Mouse (Mus musculus): Measurements from ENCODE around the gene Tmem167. TPM values are rescaled to one million over a fixed set of nuclear protein-coding genes. Genes with fewer than 3 reads are reported as not detected.
A peak's percentile ranks its signal among the peaks of the same experiment; 100 is the strongest.
"Not testable (repeated sequence)": the region's sequence is repeated elsewhere in the genome, so short reads cannot be mapped to it uniquely, and the experiment has no call there.

Gene Tmem167
- 10 to 100 TPM; 29.4 to 29.8 TPM for total RNA-seq (2021)
- long read RNA-seq, full-length matches to known transcripts, result 84 of 100 reads
- long read RNA-seq, partial matches to known transcripts, result 3 of 100 reads
- long read RNA-seq, other reads (novel, unspliced or antisense), result 13 of 100 reads

DNA sequence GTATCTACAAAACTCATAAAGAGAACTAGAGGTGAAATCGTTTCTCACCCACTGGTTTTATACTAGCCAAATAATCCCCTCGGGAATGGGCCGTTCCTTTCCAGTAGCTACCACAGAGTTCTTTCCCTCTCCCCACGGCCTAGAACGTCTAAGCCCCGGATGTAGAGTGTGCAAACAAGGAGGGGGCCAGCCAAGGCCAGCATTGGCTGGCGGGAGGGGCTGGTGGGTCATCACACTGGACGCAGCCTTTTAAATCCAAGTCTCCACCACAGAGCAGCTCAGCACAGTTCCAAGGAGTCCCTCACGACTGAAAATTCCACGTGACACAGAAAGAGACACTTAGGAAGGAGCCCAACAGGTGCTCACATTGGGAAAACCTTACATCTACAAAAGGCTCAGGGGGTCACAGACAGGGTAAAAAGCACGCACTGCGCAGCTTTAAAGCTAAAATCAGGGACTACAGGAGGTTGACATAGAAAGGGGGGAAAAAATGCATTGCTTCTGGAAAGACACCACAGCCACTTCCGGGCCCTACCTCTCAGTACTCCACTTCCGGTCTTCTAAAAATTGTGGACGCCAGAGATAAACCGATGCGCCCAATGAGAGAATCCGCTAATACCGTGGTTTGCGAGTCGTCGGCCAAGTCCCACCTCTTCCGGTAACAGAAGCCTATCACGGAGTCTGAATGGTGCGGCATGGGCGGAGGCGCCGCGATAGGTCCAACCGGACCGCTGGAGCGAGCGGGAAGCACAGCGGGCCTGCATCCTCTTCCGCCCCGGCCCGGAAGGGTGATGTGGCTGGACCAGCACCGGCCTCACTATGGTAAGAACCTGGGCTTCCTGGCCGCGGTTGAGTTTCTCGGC, at the start of gene Tmem167, which contains the start of gene Xrcc4:
Gene Tmem167 (plus strand): TSS at position 162 of the 863 bp plus-strand sequence.
Gene Xrcc4 (minus strand): TSS at position 647 of the 863 bp plus-strand sequence.
- peak; percentile 95 to 96 for DNase-seq (ENCODE audit: low spot score in 2 of 2)

DNA sequence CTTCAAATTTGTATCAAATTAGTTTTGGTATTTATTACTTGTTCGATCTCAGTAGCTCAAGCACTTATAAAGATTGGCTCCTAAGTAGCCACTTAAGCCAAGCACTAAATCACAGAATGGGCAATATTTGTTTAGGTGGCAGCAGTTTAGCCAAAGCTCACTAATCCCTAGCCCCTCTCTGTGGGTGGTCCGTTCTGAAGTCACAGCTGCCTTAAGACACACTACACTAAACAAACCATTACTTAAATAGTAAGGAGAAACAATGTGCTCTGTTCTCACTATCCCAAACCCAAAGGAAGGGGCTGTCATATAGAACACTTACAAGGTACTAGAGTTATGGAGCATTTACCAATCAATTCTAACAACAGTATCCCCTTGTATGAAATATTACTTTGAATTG, 49.3 kb upstream of the Tmem167 start:
- no peak for DNase-seq (ENCODE audit: low spot score in 2 of 2)

DNA sequence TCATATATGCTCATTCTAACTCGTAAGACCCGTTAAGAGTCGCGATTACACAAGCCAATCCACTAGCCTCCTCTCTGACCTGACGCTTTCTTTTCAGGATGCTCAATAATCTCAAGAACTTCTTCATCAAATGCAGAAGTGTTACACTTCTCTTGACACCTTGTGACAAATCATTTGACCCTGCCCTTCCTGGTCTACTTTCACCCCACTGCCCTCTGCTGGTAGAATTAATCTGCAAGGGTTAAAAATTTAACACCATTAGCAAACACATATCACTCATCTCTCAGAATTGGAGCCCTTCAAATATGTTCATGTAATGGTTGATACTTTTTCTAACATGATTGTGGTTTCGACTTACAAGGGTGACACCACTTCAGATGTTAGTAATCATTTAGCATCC, 37.2 kb upstream of the Tmem167 start:
- DNase-seq (ENCODE audit: low spot score in 2 of 2), result no peak

DNA sequence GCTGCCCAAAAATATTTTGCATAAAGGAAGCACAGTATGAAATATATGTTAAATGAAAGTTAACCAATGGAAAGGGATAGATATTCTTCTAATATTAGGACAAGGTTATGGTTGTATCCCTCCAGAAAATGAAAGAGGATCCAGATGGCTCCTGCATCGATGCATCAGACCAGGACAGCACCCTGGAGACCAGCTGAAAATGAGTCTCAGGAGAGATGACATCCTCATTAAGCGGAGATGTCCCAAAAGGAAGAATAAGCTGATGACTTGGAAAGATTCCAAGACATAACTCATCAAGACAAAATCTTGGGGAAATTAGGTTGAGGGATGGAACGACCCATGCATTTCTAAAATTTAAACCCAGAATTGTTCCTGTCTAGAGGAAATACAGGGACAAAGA, 36.5 kb upstream of the Tmem167 start:
- DNase-seq (ENCODE audit: low spot score in 2 of 2), result no peak

DNA sequence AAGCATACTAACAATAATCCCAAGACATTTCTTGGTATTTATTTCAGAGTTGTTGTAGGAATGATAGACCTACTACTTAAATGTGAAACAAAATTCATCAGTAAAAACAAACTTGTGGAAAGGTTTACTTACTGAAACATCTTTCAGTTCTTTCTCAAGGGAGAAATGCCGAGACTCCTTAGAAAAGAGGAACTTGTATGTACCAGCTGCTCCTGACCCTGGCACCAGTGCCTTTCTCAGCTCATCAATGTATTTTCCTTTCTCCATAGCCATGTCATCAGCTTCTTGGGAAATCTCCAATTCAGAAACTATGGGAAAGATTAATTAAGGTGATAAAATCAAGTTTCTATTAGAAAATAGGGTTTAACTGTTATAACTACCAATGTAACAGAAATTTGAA, 27.0 kb upstream of the Tmem167 start:
- no peak for DNase-seq (ENCODE audit: low spot score in 2 of 2)

DNA sequence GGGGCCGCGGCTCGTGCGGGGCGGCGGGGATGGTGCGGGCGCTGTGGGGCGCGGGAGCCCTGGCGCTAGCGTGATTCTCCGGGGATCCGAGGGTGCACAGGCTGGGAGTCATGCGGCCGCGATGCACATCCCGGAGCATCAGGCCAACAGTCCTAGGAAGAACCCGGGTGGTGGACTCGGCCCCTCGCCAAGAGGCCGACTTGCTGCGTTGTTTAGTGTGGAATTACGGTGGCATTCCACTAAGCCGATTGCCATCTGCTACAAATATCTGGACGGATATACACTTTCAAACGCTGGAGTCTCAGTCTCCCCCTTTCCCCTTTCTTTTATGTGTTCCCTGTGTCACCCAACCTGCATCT, 881 bp downstream of the Tmem167 start:
- no peak for DNase-seq (ENCODE audit: low spot score in 2 of 2)

DNA sequence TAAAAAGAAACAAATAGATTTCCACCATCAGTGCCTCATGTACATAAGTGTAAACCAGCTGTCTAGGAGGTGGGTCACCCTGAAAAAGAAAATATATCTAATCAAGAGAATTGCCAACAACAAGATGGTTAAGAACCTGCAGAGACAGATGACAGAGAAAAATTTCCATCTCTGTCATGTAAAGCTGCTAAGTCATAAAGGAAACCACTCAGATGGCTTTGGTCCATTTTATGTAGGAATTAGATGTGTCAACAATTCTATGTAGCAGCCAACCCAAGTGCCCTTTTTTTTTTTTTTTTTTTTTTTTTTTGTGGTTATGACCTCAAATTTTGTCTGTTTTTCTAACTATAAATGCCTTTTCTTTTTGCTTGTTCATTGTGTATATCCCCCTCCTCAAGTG, 12.6 kb downstream of the Tmem167 start:
- DNase-seq (ENCODE audit: low spot score in 2 of 2), result no peak

DNA sequence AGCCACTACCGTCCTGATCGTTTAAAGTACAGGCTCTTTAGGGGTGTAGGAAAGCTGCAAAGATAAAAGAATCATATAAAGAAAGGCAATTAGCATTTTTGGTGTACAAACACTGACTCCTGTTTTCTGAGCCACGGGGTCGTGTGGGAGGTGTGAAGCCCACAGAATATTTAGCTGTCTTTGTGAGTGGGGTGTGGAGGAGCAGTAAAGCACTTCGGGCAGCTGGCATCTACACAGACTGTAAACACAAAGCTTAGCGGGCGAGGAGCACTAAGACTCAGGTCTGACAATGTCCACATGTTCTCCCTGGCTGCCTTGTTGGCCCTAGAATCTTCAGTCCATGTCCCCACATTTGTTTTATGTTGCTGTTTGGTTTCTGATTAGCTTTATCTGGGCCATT, 17.2 kb downstream of the Tmem167 start:
- no peak for DNase-seq (ENCODE audit: low spot score in 2 of 2)

DNA sequence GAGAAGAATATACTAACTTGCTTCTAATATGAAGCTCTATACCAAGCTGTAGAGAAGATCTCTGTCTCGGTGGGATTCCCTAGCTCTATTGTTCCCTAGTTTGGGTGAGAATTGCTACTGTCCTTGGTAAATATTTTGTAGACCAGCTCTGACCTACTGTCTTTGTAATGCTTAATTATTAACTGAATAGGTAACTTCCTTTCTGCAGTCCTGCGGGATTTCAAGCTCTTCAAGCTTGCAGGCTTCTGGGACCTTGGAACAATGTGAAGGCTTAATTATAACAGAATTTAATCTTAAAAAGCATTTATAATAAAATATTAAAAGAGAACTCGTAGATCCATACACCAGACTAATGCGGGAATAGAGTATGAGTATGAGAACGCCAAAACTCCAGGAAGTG, 19.8 kb downstream of the Tmem167 start:
- DNase-seq (ENCODE audit: low spot score in 2 of 2), result not testable (repeated sequence)

DNA sequence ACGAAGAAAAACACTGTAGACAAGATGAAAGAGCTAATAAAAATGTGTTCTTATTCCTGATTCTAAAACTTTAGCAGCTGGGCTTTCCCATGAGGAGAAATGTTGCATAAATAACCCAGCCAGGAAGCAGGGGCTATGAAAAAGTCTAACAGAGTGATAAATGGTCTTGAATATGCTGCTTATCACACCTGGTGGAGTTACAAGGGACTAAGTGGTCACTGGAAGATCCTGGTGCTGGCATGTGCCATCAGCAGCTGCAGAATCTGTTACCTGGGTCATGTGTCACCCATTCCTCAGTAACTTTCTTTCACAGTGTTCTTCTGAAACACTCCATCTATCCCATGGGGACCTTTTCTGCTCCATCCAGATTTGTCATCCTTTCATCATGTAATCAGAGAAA, 22.8 kb downstream of the Tmem167 start:
- DNase-seq (ENCODE audit: low spot score in 2 of 2), result no peak

DNA sequence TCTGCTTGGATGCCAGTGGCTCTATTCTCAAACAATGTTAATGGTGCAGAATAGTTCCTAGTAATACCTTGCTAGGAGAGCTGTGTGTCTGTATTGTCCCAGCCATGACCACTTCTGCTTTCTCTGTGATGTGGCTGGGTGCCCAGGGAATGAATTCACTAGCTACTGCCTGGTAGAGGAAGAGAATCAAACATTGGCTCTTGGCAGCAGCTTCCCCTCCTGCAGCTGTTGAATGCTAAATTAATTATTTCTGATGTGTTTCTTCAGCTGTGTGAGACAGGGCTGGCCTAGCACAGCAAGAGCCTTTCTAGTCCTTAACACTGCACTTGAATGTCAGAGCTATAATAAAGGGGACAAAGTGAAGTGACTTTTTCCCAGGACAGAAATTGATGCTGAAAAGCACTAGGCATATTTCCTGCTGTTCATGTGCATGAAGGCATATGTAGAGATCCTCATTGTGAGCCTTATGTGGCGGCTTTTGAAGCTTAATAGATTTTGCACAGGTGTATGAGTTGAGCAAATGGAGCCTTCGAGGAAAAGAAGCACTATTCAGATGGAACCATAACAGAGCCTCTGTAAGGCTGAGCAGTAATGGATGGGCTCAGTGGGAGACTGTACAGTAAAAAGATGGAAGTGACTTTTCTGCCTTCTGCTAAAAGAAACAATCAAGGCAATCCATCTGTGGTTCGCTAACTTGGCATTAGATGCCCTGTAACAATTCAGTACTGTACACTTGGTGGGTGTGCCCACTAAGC, 47.4 kb downstream of the Tmem167 start:
- peak; percentile 53 to 59 for DNase-seq (ENCODE audit: low spot score in 2 of 2)

DNA sequence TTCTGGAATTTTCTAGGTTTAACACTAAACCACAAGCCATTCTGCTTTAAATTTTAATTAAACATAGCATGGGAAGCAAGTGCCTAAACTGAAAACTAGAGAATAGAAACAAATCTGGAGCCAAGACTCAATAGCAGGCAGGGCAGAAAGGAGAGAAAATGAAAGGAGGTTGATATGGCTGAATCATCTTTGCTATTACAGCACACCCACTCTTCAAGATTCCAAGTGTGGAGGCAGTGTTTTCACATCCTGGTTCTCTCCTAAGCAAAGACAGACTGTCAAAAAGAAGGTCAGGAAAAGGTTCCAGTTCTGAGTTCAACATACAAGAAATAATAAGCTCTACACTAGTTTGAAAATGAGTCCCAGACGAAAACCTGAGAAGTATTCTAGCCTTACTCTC, 52.8 kb downstream of the Tmem167 start:
- no peak for DNase-seq (ENCODE audit: low spot score in 2 of 2)

DNA sequence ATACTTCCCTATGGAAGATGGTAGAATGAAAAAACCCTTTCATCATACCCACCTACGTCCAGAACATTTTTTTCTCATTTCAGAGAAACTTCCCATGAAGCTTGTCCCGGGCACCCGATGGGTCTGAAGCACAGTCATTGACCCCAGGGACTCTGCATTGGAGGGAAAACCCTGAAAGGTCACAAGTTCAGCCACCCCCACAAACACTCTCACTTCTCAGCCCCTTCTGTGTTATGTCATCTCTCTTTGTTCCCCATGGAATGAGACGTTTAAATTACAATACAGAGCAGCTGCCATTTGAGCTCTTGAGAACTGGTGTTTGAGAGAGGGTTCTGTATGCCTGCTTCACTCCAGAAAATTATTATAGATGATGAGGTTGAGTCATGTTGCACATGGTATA, 54.3 kb downstream of the Tmem167 start:
- no peak for DNase-seq (ENCODE audit: low spot score in 2 of 2)

DNA sequence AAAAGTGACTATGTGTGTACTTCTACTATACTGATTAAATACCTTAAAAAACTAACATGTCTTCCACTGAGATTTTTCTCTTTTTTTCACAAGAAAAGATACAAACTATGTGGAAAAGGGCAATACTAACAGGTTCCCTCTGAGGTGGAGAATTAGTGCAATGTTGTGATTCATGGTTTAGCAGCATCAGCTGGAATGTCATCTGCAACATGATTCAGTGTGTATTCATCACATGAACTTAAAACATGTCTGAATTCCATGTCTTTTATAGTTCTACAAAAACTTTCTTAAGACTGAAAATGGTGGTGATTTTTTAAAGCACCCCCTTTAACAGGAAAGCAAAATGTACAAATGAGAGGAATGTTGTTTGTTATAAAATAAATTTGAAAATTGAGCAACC, 63.0 kb downstream of the Tmem167 start:
- DNase-seq (ENCODE audit: low spot score in 2 of 2), result no peak

DNA sequence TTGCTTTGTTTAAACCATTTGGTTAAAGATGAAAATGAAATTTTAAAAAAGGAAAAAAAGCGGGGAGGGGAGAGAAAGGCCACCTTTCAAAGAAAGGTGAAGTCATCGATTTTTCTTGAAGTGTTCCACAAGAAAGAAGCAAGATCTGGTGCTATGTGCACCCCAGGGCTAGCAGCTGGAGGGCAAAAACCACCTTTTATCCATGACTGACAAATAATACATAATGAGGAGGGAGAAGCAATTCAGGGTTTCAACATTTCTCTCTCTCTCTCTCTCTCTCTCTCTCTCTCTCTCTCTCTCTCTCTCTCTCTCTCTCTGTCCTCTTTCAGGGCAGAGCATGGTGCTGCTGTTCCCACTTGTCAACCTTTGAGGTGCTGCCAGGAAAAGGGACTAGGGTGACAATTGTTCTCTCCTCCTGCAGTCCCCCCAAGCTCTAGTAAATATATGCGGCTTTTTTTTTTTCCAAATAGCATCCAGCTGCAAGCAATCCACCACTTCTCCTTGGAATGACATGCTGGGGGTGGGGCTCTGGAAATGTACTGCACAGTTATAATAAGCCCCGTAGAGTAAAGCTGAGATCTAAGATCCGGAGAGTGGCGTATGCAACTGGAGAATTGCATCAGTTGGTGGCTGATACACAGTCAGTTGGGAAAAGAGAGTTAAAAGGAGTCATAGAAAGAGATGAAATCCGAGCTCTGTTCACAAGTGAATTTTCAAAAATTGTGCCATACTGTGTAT, 63.8 kb downstream of the Tmem167 start:
- DNase-seq (ENCODE audit: low spot score in 2 of 2), result peak in 1 of 2 experiments; percentile 11

DNA sequence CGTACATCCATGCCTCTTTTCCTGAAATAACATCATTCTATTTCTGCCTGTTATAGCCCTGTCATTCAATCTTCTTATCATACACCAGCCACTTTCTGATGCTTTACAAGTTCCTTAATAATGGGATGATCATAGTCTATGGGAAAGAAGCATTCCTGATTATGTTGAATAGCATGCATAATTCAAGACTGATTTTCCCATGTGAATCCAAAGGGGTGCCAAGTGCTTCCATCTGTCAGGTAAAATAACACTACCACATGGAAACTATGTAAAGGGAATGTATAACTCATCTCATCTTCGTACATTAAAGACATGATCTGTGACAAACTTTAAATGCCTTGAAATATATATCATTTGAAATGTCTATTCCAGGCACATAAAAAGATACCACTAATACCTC, 75.2 kb downstream of the Tmem167 start:
- DNase-seq (ENCODE audit: low spot score in 2 of 2), result no peak

DNA sequence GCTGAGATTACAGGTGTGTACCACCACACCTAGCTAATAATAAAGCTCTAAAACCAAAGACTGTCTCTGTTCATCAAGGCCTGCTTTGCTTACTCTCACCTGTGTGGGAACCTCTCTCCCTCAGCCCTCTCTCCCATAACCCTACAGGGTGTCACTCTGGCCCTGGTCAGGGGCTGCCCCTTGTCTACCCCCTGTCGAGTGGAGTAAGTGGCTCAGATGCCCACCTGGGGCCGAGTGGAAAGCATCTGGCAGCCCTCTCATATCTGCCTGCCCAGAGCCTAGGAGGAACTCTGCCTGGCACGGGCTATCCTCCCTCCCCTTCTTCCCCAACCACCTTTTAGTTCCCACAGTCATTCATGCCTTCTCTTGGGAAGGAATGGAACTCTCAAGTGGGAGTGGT, 78.1 kb downstream of the Tmem167 start:
- no peak for DNase-seq (ENCODE audit: low spot score in 2 of 2)

DNA sequence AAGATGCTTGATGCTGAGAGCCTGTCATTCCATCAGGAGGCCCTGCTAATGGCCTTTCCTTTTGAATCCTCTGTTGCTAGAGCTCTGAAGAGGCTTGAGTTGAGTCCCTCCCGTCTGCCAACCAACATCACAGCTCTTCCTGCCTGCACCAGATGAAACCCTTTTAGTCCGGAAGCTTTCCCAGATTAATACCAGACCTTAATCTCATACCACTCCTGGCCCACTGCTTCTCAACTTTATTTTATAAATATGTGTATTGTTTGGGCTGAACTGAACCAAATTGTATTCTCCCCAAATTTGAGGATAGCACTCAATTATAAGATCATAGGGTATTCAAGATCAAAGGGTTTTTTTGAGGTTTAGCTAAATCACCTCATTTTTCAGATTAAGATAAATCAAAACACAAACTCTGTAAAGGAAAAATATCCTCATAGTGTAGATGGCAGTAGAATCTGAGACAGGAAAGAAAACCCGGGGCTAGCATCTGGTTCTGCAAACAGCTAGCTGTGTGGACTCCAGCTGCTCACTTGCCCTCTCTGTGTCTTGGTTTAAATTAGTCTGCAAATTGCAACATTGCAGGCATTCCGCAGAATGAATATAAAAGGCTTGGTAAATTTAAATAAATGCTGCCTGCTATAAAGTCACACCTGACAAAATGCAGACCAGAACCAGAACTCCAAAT, 81.3 kb downstream of the Tmem167 start:
- no peak for DNase-seq (ENCODE audit: low spot score in 2 of 2)

DNA sequence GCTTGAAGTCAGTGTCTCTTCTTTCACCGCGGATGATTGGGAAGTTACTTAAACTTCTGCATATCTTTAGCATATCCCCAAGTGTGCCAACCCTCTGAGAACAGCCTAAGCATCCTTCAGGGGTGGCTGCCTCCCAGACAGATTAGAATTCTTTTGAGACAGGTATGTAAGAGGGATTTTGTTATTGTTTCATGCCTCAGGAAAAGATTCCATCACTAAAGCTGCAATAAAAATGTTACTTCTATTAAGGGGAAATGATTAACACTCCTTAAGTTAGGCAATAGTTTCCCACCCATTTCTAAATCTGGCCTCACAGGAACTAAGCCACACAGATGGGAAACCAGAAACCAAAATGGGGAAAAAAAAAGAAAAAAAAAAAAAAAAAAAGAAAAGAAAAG, 81.9 kb downstream of the Tmem167 start:
- DNase-seq (ENCODE audit: low spot score in 2 of 2), result no peak

DNA sequence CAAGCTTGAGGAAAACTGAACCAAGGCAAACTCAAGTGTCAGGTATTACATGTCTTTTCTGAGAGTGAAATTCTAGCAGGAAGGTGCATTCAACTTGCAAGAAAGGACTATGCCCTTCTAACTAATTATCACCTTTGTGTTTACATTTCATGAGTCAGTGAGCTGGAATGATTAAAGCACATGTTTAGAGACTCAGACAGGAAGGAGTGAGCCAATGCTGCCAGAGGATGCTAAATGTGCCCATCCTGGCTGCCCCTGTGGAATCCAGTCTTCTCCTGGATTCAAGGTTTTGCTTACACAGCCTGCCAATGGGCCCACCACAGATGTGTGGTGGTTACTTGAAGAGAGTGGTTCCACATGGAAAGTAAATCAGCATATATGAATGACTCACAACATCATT, 82.5 kb downstream of the Tmem167 start:
- DNase-seq (ENCODE audit: low spot score in 2 of 2), result no peak

DNA sequence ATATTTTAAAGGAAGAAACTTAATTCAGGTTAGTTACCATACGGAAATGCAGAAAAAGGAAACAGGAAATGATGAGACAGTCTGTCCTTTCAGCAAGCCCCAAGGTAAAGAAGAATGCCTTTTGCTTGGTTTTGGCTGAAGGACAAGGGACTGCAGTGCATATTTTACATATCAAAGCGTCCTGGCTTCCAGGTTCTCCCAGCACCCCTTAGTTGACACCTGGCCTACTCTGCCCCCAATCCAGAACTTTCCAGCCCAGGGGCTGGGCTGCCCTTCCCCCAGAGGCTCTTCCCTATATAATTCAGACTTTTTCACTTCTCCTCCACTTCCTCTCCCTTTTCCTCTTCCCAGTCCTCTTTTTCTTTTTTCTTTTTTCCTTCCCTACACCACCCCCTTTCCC, 86.7 kb downstream of the Tmem167 start:
- DNase-seq (ENCODE audit: low spot score in 2 of 2), result no peak

All from layer of hippocampus, postnatal 10 days (tissue).